ENCODE assay signal across 9 mouse cellular contexts in the genomic region with DNA sequence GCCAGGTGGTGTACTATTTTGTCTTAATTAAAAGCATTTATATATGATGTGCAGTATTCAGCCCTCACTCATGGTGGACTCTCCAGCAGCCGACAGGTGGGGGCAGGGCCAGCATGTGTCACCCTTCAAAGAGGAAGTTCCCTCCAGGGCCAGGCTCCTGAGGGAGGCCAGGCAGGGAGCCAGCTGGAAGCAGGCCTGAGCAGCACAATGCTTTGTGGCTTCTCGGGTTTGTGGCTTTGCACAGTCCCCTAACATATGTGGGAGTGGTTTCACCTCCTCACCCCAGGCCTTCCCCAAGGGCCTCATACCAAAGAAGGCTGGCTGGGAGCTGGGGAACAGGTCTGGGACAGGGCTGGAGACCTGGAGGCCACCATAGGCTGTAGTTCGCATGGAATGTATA.
DNase-seq lines count a peak whose midpoint lies in the region; ATAC-seq and TF ChIP-seq lines count a peak whose summit lies in the region.
"Had no signal": no experiment of that assay in that cellular context is flagged by ENCODE, and none has a peak within 500 bp of the region (broad histone marks: within the 10 kb centered on the region; RNA-seq: fewer than 3 reads in every experiment).

No protein-coding gene starts in this region.

- TF ChIP-seq CTCF in intestine, postnatal 0 days (IDR thresholded peaks at IDR 0.05; ENCODE audit: low read depth) = no peak

- H3K27ac ChIP-seq in midbrain, embryonic 14.5 days (replicated peaks; ENCODE audit: low read depth, low read length) = no peak overlapping the region
- H3K27ac ChIP-seq in midbrain, embryonic 16.5 days (ENCODE audit: low read length) = no peak overlapping the region
- H3K27ac ChIP-seq in intestine, postnatal 0 days (ENCODE audit: low read depth, low read length) = no peak overlapping the region
- H3K27ac ChIP-seq in lung, embryonic 16.5 days (ENCODE audit: low read length) = peak overlapping the region; percentile 65
- H3K27ac ChIP-seq: limb, embryonic 15.5 days had no signal

- H3K4me3 ChIP-seq in midbrain, embryonic 14.5 days (replicated peaks; ENCODE audit: low read depth, low read length) = no peak overlapping the region
- H3K4me3 ChIP-seq in midbrain, embryonic 16.5 days (ENCODE audit: low read depth, low read length) = no peak overlapping the region
- no peak overlapping the region for H3K4me3 ChIP-seq in intestine, postnatal 0 days (ENCODE audit: low read depth, low read length)
- no peak overlapping the region for H3K4me3 ChIP-seq in lung, embryonic 16.5 days (ENCODE audit: low read length)
- H3K4me3 ChIP-seq: limb, embryonic 15.5 days had no signal

- WGBS in midbrain, embryonic 14.5 days = 63% methylated on average over 3 of the region's 3 CpGs
- 56% methylated on average over 3 of the region's 3 CpGs for WGBS in midbrain, embryonic 16.5 days
- 41% methylated on average over 3 of the region's 3 CpGs for WGBS in intestine, postnatal 0 days
- WGBS in lung, embryonic 16.5 days = 17% methylated on average over 3 of the region's 3 CpGs

- H3K4me2 ChIP-seq in midbrain, embryonic 14.5 days (ENCODE audit: low read length) = no peak overlapping the region
- no peak overlapping the region for H3K4me2 ChIP-seq in midbrain, embryonic 16.5 days (ENCODE audit: low read length)
- no peak overlapping the region for H3K4me2 ChIP-seq in intestine, postnatal 0 days (replicated peaks; ENCODE audit: low read depth)
- no peak overlapping the region for H3K4me2 ChIP-seq in lung, embryonic 16.5 days (ENCODE audit: low read depth, low read length)
- H3K4me2 ChIP-seq: limb, embryonic 15.5 days had no signal

- H3K4me1 ChIP-seq in midbrain, embryonic 14.5 days (ENCODE audit: control insufficient read depth, insufficient read depth, low read length) = no peaks in the 10 kb centered on the region
- no peaks in the 10 kb centered on the region for H3K4me1 ChIP-seq in midbrain, embryonic 16.5 days (ENCODE audit: control insufficient read depth, insufficient read depth, low read length)
- peaks cover 6% of the 10 kb centered on the region for H3K4me1 ChIP-seq in intestine, postnatal 0 days (replicated peaks; ENCODE audit: control insufficient read depth, insufficient read depth, low read length)
- peaks cover 14% of the 10 kb centered on the region for H3K4me1 ChIP-seq in lung, embryonic 16.5 days (replicated peaks; ENCODE audit: control insufficient read depth, insufficient read depth, low read length)

- peak; percentile 44 for DNase-seq in midbrain, embryonic 14.5 days
- DNase-seq in adrenal gland, postnatal 10 days = peak; percentile 93
- peak; percentile 80 to 87 for DNase-seq in heart, adult 18-20 months
- DNase-seq in natural killer cell, adult 2 months (ENCODE audit: low spot score in 2 of 2) = no peak
- DNase-seq in thymus, postnatal 36 days = no peak

- no peaks in the 10 kb centered on the region for H3K9me3 ChIP-seq in midbrain, embryonic 14.5 days (ENCODE audit: control insufficient read depth, low read length)
- no peaks in the 10 kb centered on the region for H3K9me3 ChIP-seq in midbrain, embryonic 16.5 days (replicated peaks; ENCODE audit: control insufficient read depth, low read length, poor library complexity, severe bottlenecking)
- no peaks in the 10 kb centered on the region for H3K9me3 ChIP-seq in intestine, postnatal 0 days (ENCODE audit: control insufficient read depth)
- H3K9me3 ChIP-seq in lung, embryonic 16.5 days (ENCODE audit: control insufficient read depth, low read length) = no peaks in the 10 kb centered on the region
- H3K9me3 ChIP-seq: limb, embryonic 15.5 days had no signal

- H3K27me3 ChIP-seq in midbrain, embryonic 14.5 days (ENCODE audit: control insufficient read depth, insufficient read depth, low read length) = no peaks in the 10 kb centered on the region
- no peaks in the 10 kb centered on the region for H3K27me3 ChIP-seq in midbrain, embryonic 16.5 days (ENCODE audit: control insufficient read depth, insufficient read depth, low read depth, low read length)
- no peaks in the 10 kb centered on the region for H3K27me3 ChIP-seq in intestine, postnatal 0 days (replicated peaks; ENCODE audit: control insufficient read depth, insufficient read depth, low read length)
- H3K27me3 ChIP-seq in lung, embryonic 16.5 days (ENCODE audit: control insufficient read depth, insufficient read depth, low read depth, low read length) = no peaks in the 10 kb centered on the region
- H3K27me3 ChIP-seq: limb, embryonic 15.5 days had no signal

- no peak for ATAC-seq in midbrain, embryonic 14.5 days (ENCODE audit: low FRiP score, low TSS enrichment)
- ATAC-seq in midbrain, embryonic 16.5 days = no peak
- peak; percentile 31; the same call in 1 of the 2 replicates for ATAC-seq in intestine, postnatal 0 days
- peak; percentile 89 for ATAC-seq in lung, embryonic 16.5 days (ENCODE audit: low read depth)

- H3K9ac ChIP-seq in midbrain, embryonic 14.5 days (replicated peaks; ENCODE audit: low read length) = no peak overlapping the region
- no peak overlapping the region for H3K9ac ChIP-seq in midbrain, embryonic 16.5 days (ENCODE audit: low read depth, low read length)
- no peak overlapping the region for H3K9ac ChIP-seq in intestine, postnatal 0 days (ENCODE audit: low read depth, low read length)
- H3K9ac ChIP-seq in lung, embryonic 16.5 days (ENCODE audit: low read length) = 0 out of 2 replicates have a peak overlapping the region, but pooled peaks have one; percentile 36
- H3K9ac ChIP-seq: limb, embryonic 15.5 days had no signal

- no peaks in the 10 kb centered on the region for H3K36me3 ChIP-seq in midbrain, embryonic 14.5 days (ENCODE audit: control insufficient read depth, insufficient read depth, low read length)
- H3K36me3 ChIP-seq in midbrain, embryonic 16.5 days (ENCODE audit: control insufficient read depth, insufficient read depth, low read length) = no peaks in the 10 kb centered on the region
- H3K36me3 ChIP-seq in intestine, postnatal 0 days (ENCODE audit: control insufficient read depth, insufficient read depth) = no peaks in the 10 kb centered on the region; the same call in 1 of the 2 replicates
- no peaks in the 10 kb centered on the region for H3K36me3 ChIP-seq in lung, embryonic 16.5 days (ENCODE audit: control insufficient read depth, insufficient read depth, low read length)
- H3K36me3 ChIP-seq: limb, embryonic 15.5 days had no signal

Comparison
In these comparisons a context has a peak if more than half of its experiments do, and no peak if none do; other contexts are left out.
1. ATAC-seq: peak in intestine, postnatal 0 days (single experiment) and lung, embryonic 16.5 days (single experiment); none in midbrain, embryonic 14.5 days (single experiment) and midbrain, embryonic 16.5 days (single experiment).
2. DNase-seq: peak in midbrain, embryonic 14.5 days (single experiment), adrenal gland, postnatal 10 days (single experiment) and heart, adult 18-20 months (2 of 2); none in natural killer cell, adult 2 months (0 of 2) and thymus, postnatal 36 days (0 of 2).